Mouse (Mus musculus) lung, postnatal 0 days (tissue): ENCODE data around the gene Ttc34. TPM values are rescaled to one million over a fixed set of nuclear protein-coding genes. Genes with fewer than 3 reads are reported as not detected.

Experiments used
- ATAC-seq: fragments of 200-750 bp; cut with Nextera tagmentation; 2 replicates; pipeline ENCODE4 v1.8.0; 2017; ENCODE audit warnings: moderate library complexity
- DNase-seq: peaks from one replicate; pipeline ENCODE4 v3.0.0-alpha.2; 2016; ENCODE audit warnings: low spot score
- H3K27ac ChIP-seq: fragments of 300-500 bp; sonication (generic); 2 replicates; pipeline ENCODE4 v1.5.1; 2014; ENCODE audit warnings: antibody characterized with exemption, mild to moderate bottlenecking, low read length, mixed read lengths
- H3K27me3 ChIP-seq: fragments of 300-500 bp; sonication (generic); replicated peaks from 2 replicates; pipeline ENCODE4 v1.6.1; 2014; ENCODE audit warnings: low read length, mixed read lengths; ENCODE audit not compliant: insufficient read depth
- H3K36me3 ChIP-seq: fragments of 300-500 bp; sonication (generic); 2 replicates; pipeline ENCODE4 v1.6.1; 2014; ENCODE audit warnings: low read length, mixed read lengths; ENCODE audit not compliant: insufficient read depth
- H3K4me1 ChIP-seq: fragments of 300-500 bp; sonication (generic); 2 replicates; pipeline ENCODE4 v1.6.1; 2014; ENCODE audit warnings: antibody characterized with exemption, low read depth, low read length, mixed read lengths; ENCODE audit not compliant: insufficient read depth
- H3K4me2 ChIP-seq: fragments of 300-500 bp; sonication (generic); replicated peaks from 2 replicates; pipeline ENCODE4 v1.6.1; 2014; ENCODE audit warnings: low read depth, mild to moderate bottlenecking, low read length, moderate library complexity, mixed read lengths
- H3K4me3 ChIP-seq: fragments of 300-500 bp; sonication (generic); 2 replicates; pipeline ENCODE4 v1.5.1; 2014; ENCODE audit warnings: low read depth, low read length
- H3K9ac ChIP-seq: fragments of 300-500 bp; sonication (generic); replicated peaks from 2 replicates; pipeline ENCODE4 v1.6.1; 2014; ENCODE audit warnings: low read depth, mild to moderate bottlenecking
- H3K9me3 ChIP-seq: fragments of 300-500 bp; sonication (generic); 2 replicates; pipeline ENCODE4 v1.6.1; 2016; ENCODE audit warnings: low read length, mixed read lengths
- CTCF ChIP-seq: IDR thresholded peaks from 2 replicates; pipeline ENCODE4 v1.5.1; 2016; ENCODE audit warnings: antibody characterized with exemption, mild to moderate bottlenecking
- EP300 ChIP-seq: IDR thresholded peaks from 2 replicates; pipeline ENCODE4 v1.6.1; 2016; ENCODE audit warnings: antibody characterized with exemption, mild to moderate bottlenecking, control low read depth
- WGBS: fragments of 180-500 bp; shearing (Covaris S2); extraction: QIAGEN DNeasy Blood & Tissue Kit; methylation state at CpG from one replicate; pipeline ENCODE4 v1.1.7; 2014; 5-methylcytosine and 5-hydroxymethylcytosine counted together
- polyA plus RNA-seq: library from polyadenylated mRNA; unstranded; fragments of >200 nt; fragmentation: Nextera tagmentation; extraction: Ambion mirVana; gene quantifications from 2 replicates; pipeline ENCODE4 v1.2.1, GENCODE M21; 2015

The Ttc34 gene
- polyA plus RNA-seq, 1 experiment from 2014 or later: 0.56 TPM

GRCm38 (mm10) chr4:154863436-154863935 is 26.2 kb downstream of the Ttc34 start:
- Histone ChIP-seq H3K4me3 (no peak overlapping the region), H3K4me2 (no peak overlapping the region), H3K27me3 (no peaks in the 10 kb centered on the region; the same call in 1 of the 2 replicates), H3K36me3 (no peaks in the 10 kb centered on the region), H3K27ac (peak overlapping the region; percentile 48), H3K4me1 (peaks cover 4% of the 10 kb centered on the region), H3K9me3 (no peaks in the 10 kb centered on the region), H3K9ac (no peak overlapping the region)
- 60% methylated on average over 3 of the region's 3 CpGs for WGBS
- peak; percentile 28 for DNase-seq
- ATAC-seq: peak; percentile 19; the same call in 1 of the 2 replicates
- no peak for TF ChIP-seq CTCF
- TF ChIP-seq EP300: no peak

GRCm38 (mm10) chr4:154864271-154864771 is 27.1 kb downstream of the Ttc34 start:
- H3K9me3 ChIP-seq: no peaks in the 10 kb centered on the region
- no peaks in the 10 kb centered on the region for H3K27me3 ChIP-seq
- peak overlapping the region; percentile 31 for H3K4me3 ChIP-seq
- H3K9ac ChIP-seq: 0 out of 2 replicates have a peak overlapping the region, but pooled peaks have one; percentile 8
- H3K36me3 ChIP-seq: no peaks in the 10 kb centered on the region
- peak overlapping the region; percentile 48; the same call in 1 of the 2 replicates for H3K27ac ChIP-seq
- peak; percentile 93 for DNase-seq
- peak overlapping the region; percentile 55 for H3K4me2 ChIP-seq
- WGBS: 0% methylated on average over 17 of the region's 18 CpGs
- no peak for TF ChIP-seq EP300
- TF ChIP-seq CTCF: peak; percentile 58
- peak; percentile 96 for ATAC-seq
- peaks cover 4% of the 10 kb centered on the region for H3K4me1 ChIP-seq

- Histone ChIP-seq H3K27ac (no peak overlapping the region), H3K4me2 (no peak overlapping the region), H3K4me3 (no peak overlapping the region), H3K4me1 (peaks cover 4% of the 10 kb centered on the region), H3K36me3 (no peaks in the 10 kb centered on the region), H3K27me3 (no peaks in the 10 kb centered on the region), H3K9me3 (no peaks in the 10 kb centered on the region), H3K9ac (0 out of 2 replicates have a peak overlapping the region, but pooled peaks have one; percentile 8)
- ATAC-seq: no peak
- DNase-seq: no peak
- TF ChIP-seq CTCF (no peak), EP300 (no peak)
- whole genome bisulfite sequencing: 78% methylated on average over 18 of the region's 18 CpGs
Observed at GRCm38 (mm10) chr4:154864961-154865760, 27.9 kb downstream of the Ttc34 start.

- Histone ChIP-seq H3K27me3 (no peaks in the 10 kb centered on the region), H3K36me3 (no peaks in the 10 kb centered on the region), H3K27ac (no peak overlapping the region), H3K4me1 (peaks cover 4% of the 10 kb centered on the region), H3K4me2 (no peak overlapping the region), H3K9ac (no peak overlapping the region), H3K4me3 (no peak overlapping the region), H3K9me3 (no peaks in the 10 kb centered on the region)
- no peak for ATAC-seq
- no peak for TF ChIP-seq EP300
- WGBS: 91% methylated on average over 5 of the region's 5 CpGs
- DNase-seq: no peak
Observed at GRCm38 (mm10) chr4:154866391-154866790, 29.1 kb downstream of the Ttc34 start.

GRCm38 (mm10) chr4:154867257-154867656 is 30.0 kb downstream of the Ttc34 start:
- Histone ChIP-seq H3K36me3 (no peaks in the 10 kb centered on the region), H3K4me3 (no peak overlapping the region), H3K27me3 (no peaks in the 10 kb centered on the region), H3K4me1 (peaks cover 4% of the 10 kb centered on the region), H3K9ac (no peak overlapping the region), H3K9me3 (no peaks in the 10 kb centered on the region), H3K4me2 (no peak overlapping the region), H3K27ac (no peak overlapping the region)
- TF ChIP-seq CTCF (no peak), EP300 (no peak)
- WGBS: 75% methylated on average over 6 of the region's 6 CpGs
- no peak for DNase-seq
- ATAC-seq: no peak

- TF ChIP-seq CTCF: no peak
- TF ChIP-seq EP300: no peak
- Histone ChIP-seq H3K27me3 (no peaks in the 10 kb centered on the region), H3K9ac (no peak within 1 kb of the TSS), H3K4me2 (no peak within 1 kb of the TSS), H3K36me3 (no peaks in the 10 kb centered on the region), H3K4me1 (peaks cover 4% of the 10 kb centered on the region; the same call in 1 of the 2 replicates), H3K9me3 (no peaks in the 10 kb centered on the region), H3K27ac (no peak within 1 kb of the TSS), H3K4me3 (no peak within 1 kb of the TSS)
- ATAC-seq (no peak), DNase-seq (no peak)
- 85% methylated on average over 7 of the region's 7 CpGs for WGBS
Observed at GRCm38 (mm10) chr4:154869440-154869839, 32.2 kb downstream of the Ttc34 start, which contains the start of gene Mmel1. Gene Mmel1 (plus strand): TSS chr4:154869585.
